Mouse (Mus musculus) olfactory bulb, adult 2 months (tissue): ENCODE measurements at regions not wholly inside any gene's neighbourhood (a gene's known extent, or its start where the extent isn't known, plus 50 kb on each side); places are given as distances from the start of the nearest gene placed in this dataset.

ENCODE experiments used
- CTCF ChIP-seq: fragments of 200-500 bp; IDR thresholded peaks from 2 replicates; pipeline ENCODE4 v1.5.1; 2012; ENCODE audit warnings: low read depth, mild to moderate bottlenecking, low read length, moderate library complexity; ENCODE audit not compliant: insufficient read depth
- POLR2A ChIP-seq: fragments of 200-500 bp; IDR thresholded peaks from 2 replicates; pipeline ENCODE4 v1.6.1; 2012; ENCODE audit warnings: mild to moderate bottlenecking, low read depth, low read length, moderate library complexity; ENCODE audit not compliant: insufficient read depth

- TF ChIP-seq POLR2A (no peak), CTCF (no peak)
Observed at GRCm38 (mm10) chr12:109973598-109973997, 305.3 kb upstream of the Dio3 start.
